Mouse (Mus musculus): ENCODE measurements at regions not wholly inside any gene's neighbourhood (a gene's known extent, or its start where the extent isn't known, plus 50 kb on each side); places are given as distances from the start of the nearest gene placed in this dataset.

DNA sequence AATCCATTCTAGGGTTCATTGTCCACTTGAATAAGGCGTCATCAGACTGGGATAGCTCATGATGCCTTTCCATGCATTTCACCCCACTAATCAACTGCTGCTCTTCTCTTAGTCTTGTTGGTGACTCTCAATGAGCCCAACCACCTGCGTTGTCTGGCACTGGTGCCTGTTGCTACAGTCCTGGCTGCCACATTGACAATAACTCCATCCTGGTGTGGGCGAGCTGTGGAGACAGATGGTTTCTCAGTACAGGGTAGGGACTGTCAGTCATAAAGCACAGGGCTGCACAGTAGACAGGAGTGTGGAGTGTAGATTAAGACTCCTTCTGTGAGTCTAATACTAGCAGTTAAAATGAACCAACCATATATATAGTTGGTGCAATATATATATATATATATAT, 469.4 kb upstream of the Nr3c2 start:
- TF ChIP-seq CTCF (IDR thresholded peaks at IDR 0.05; ENCODE audit: low read depth) = no peak
- no peak for ATAC-seq (replicated peaks; ENCODE audit: low FRiP score, low read depth)
- H3K36me3 ChIP-seq (ENCODE audit: insufficient read depth, low read length) = no peaks in the 10 kb centered on the region
- H3K4me2 ChIP-seq (ENCODE audit: low read length) = no peak overlapping the region
- no peak overlapping the region for H3K4me3 ChIP-seq (replicated peaks; ENCODE audit: low read depth, low read length)
- no peaks in the 10 kb centered on the region for H3K9me3 ChIP-seq (replicated peaks; ENCODE audit: low read length)
- no peak for DNase-seq (ENCODE audit: low spot score)
- no peaks in the 10 kb centered on the region for H3K4me1 ChIP-seq (replicated peaks; ENCODE audit: insufficient read depth, low read length)
- H3K27me3 ChIP-seq (ENCODE audit: insufficient read depth, low read length) = no peaks in the 10 kb centered on the region
- 79% methylated on average over 3 of the region's 3 CpGs for WGBS
- no peak overlapping the region for H3K9ac ChIP-seq (ENCODE audit: low read depth, low read length)
- H3K27ac ChIP-seq = no peak overlapping the region

DNA sequence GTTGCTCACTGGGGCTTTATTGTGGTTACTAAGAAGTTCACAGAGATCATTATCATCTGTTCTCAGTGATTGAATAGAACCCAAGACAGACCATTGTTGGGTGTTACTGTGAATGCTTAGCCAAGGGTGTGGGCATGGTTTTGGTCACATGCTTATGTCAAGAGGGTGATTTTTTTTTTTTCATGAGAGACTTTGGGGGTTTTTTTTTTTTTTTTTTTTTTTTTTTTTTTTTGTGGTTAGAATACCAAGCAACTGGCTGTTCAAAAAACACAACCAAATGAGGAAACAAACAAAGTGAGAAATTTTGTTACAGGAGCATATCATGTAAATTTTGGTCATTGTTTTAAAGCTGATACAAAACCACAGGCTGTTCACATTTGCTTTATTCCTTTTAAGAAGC, 466.4 kb upstream of the Nr3c2 start:
- no peaks in the 10 kb centered on the region for H3K27me3 ChIP-seq (ENCODE audit: insufficient read depth, low read length)
- H3K9me3 ChIP-seq (replicated peaks; ENCODE audit: low read length) = no peaks in the 10 kb centered on the region
- no peaks in the 10 kb centered on the region for H3K4me1 ChIP-seq (replicated peaks; ENCODE audit: insufficient read depth, low read length)
- no peak for DNase-seq (ENCODE audit: low spot score)
- no peak overlapping the region for H3K4me2 ChIP-seq (ENCODE audit: low read length)
- ATAC-seq (replicated peaks; ENCODE audit: low FRiP score, low read depth) = no peak
- no peak overlapping the region for H3K9ac ChIP-seq (ENCODE audit: low read depth, low read length)
- H3K4me3 ChIP-seq (replicated peaks; ENCODE audit: low read depth, low read length) = no peak overlapping the region
- no peaks in the 10 kb centered on the region for H3K36me3 ChIP-seq (ENCODE audit: insufficient read depth, low read length)
- H3K27ac ChIP-seq = no peak overlapping the region
- no peak for TF ChIP-seq CTCF (IDR thresholded peaks at IDR 0.05; ENCODE audit: low read depth)

DNA sequence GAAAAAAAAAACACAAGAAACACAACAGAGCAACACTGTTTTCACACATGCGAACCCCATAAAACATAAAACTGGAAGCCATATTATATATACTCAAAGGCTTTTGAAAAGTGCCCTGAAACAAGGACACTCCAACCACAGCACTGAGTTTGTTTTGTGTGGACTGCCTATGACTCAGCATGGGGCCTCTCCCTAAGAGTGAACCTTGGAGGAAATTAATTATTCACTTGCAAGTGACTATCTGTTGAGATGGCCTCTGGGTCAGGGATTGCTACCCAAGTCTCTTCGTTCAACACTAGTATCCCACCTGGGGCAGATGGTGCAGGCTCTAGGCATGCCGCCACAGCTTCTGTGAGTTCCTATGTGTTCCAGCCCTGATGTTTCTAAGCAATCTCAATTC, 461.3 kb upstream of the Nr3c2 start:
- Histone ChIP-seq H3K9me3 (replicated peaks; ENCODE audit: low read length) (no peaks in the 10 kb centered on the region), H3K9ac (ENCODE audit: low read depth, low read length) (no peak overlapping the region), H3K36me3 (ENCODE audit: insufficient read depth, low read length) (no peaks in the 10 kb centered on the region), H3K4me2 (ENCODE audit: low read length) (no peak overlapping the region), H3K4me1 (replicated peaks; ENCODE audit: insufficient read depth, low read length) (no peaks in the 10 kb centered on the region), H3K4me3 (replicated peaks; ENCODE audit: low read depth, low read length) (no peak overlapping the region), H3K27ac (no peak overlapping the region), H3K27me3 (ENCODE audit: insufficient read depth, low read length) (no peaks in the 10 kb centered on the region)
- DNase-seq (ENCODE audit: low spot score) (no peak), ATAC-seq (replicated peaks; ENCODE audit: low FRiP score, low read depth) (no peak)
- WGBS = 89% methylated on average over 3 of the region's 3 CpGs
- TF ChIP-seq CTCF (IDR thresholded peaks at IDR 0.05; ENCODE audit: low read depth) = no peak

DNA sequence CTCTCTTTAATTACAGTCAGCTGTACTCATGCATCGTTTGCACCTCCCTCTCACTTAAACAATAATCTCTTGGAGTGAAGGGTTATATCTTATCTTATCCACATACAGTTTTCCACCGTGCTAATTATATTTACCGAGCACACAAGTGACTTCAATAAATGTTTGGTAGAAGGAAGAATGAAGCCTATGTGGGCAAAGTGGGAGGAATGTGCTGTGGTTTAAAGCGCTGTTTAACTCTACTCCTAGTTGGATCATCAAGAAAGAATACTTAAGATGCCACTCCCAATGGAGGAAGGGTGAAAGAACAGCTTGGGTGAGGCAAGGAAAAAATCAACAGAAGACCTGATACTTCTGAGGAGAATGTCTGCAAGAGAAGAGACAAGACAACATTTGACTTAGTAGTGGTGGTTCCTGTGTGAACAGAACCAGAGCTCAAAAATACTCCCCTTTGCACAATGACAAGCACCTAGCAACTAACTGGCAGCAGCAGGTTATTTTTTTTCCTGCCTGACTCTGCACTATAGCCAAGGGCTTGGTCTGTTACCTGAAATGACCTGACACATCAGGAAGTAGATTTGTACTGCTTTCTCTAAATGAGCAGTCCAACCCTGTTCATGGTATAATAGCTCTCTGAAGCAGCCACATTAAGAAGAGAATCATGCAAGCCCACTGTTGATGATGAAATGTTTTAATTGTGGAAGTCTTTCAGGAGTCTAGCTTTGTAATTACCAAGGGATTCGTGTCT, 424.6 kb upstream of the Nr3c2 start:
- no peaks in the 10 kb centered on the region for H3K27me3 ChIP-seq (ENCODE audit: insufficient read depth, low read length)
- ATAC-seq (replicated peaks; ENCODE audit: low FRiP score, low read depth) (no peak), DNase-seq (ENCODE audit: low spot score) (no peak)
- no peaks in the 10 kb centered on the region for H3K9me3 ChIP-seq (replicated peaks; ENCODE audit: low read length)
- H3K27ac ChIP-seq = no peak overlapping the region
- no peak overlapping the region for H3K4me3 ChIP-seq (replicated peaks; ENCODE audit: low read depth, low read length)
- H3K4me1 ChIP-seq (replicated peaks; ENCODE audit: insufficient read depth, low read length) = no peaks in the 10 kb centered on the region
- H3K4me2 ChIP-seq (ENCODE audit: low read length) = no peak overlapping the region
- H3K36me3 ChIP-seq (ENCODE audit: insufficient read depth, low read length) = no peaks in the 10 kb centered on the region
- TF ChIP-seq CTCF (IDR thresholded peaks at IDR 0.05; ENCODE audit: low read depth) = no peak
- WGBS = 79% methylated on average over 5 of the region's 5 CpGs
- H3K9ac ChIP-seq (ENCODE audit: low read depth, low read length) = no peak overlapping the region

DNA sequence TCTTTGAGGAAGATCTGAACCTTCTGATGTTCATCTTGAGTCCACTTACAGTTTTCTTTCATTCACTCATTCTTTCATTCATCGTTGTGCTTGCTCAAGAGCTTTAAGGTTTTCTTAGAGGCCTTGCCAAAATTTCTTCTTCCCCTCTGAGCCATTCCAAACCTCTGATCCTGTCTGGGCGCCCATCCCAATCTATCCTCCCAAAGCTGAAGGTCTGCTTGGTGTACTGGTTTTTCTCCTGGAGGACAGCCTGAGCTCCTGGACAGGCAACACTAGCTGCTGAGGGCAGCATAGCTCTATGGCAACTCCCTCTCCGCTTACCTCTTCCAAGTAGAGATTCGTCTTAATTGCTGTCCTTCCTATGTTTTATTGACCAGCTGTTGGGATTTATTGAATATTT, 420.3 kb upstream of the Nr3c2 start:
- no peak for DNase-seq (ENCODE audit: low spot score)
- H3K9me3 ChIP-seq (replicated peaks; ENCODE audit: low read length) = no peaks in the 10 kb centered on the region
- ATAC-seq (replicated peaks; ENCODE audit: low FRiP score, low read depth) = no peak
- TF ChIP-seq CTCF (IDR thresholded peaks at IDR 0.05; ENCODE audit: low read depth) = no peak
- no peaks in the 10 kb centered on the region for H3K36me3 ChIP-seq (ENCODE audit: insufficient read depth, low read length)
- no peaks in the 10 kb centered on the region for H3K27me3 ChIP-seq (ENCODE audit: insufficient read depth, low read length)
- H3K9ac ChIP-seq (ENCODE audit: low read depth, low read length) = no peak overlapping the region
- H3K4me3 ChIP-seq (replicated peaks; ENCODE audit: low read depth, low read length) = no peak overlapping the region
- H3K4me1 ChIP-seq (replicated peaks; ENCODE audit: insufficient read depth, low read length) = no peaks in the 10 kb centered on the region
- no peak overlapping the region for H3K27ac ChIP-seq
- 84% methylated on average over 4 of the region's 4 CpGs for WGBS
- no peak overlapping the region for H3K4me2 ChIP-seq (ENCODE audit: low read length)

DNA sequence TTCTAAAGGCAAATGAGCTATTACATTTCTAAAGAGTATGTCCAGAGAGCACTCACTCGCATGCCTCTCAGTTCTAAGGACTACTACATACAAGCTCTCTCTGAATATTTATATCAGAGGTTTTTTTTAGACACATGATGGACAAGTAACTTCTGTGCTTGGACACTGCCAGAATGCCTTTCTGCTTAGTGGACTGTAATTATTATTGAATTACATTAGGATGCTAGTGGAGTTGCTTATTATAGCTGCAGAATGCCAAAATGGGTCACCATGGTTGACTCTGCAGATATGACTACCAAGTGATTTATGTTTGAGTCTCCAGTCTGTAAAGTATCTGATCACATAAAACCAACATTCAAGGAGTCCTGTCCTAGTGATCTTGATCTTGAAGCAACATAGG, 395.6 kb upstream of the Nr3c2 start:
- Histone ChIP-seq H3K27me3 (ENCODE audit: insufficient read depth, low read length) (no peaks in the 10 kb centered on the region), H3K9ac (ENCODE audit: low read depth, low read length) (no peak overlapping the region), H3K27ac (no peak overlapping the region), H3K36me3 (ENCODE audit: insufficient read depth, low read length) (no peaks in the 10 kb centered on the region), H3K4me3 (replicated peaks; ENCODE audit: low read depth, low read length) (no peak overlapping the region), H3K4me1 (replicated peaks; ENCODE audit: insufficient read depth, low read length) (no peaks in the 10 kb centered on the region), H3K9me3 (replicated peaks; ENCODE audit: low read length) (no peaks in the 10 kb centered on the region), H3K4me2 (ENCODE audit: low read length) (no peak overlapping the region)
- 93% methylated on average over 1 of the region's 1 CpGs for WGBS
- no peak for ATAC-seq (replicated peaks; ENCODE audit: low FRiP score, low read depth)
- no peak for DNase-seq (ENCODE audit: low spot score)
- no peak for TF ChIP-seq CTCF (IDR thresholded peaks at IDR 0.05; ENCODE audit: low read depth)

DNA sequence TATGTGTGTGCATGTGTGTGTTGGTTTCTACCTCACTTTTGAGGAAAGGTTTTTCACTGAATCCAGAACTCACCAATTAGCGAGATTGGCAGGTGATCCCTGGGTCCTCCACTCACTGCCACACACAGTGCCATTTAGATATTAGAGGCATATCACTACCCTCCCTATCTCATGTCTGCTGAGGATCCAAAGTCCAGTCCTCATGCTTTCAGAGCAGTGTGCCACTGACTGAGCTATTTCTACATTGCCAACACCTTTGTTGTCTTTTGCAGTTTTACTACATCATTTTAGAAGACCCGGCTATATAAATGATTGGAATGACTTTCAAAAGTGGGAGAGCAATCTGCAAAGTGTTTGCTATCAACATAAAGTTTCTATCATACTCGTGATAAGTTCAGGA, 392.0 kb upstream of the Nr3c2 start:
- H3K9me3 ChIP-seq (replicated peaks; ENCODE audit: low read length) = no peaks in the 10 kb centered on the region
- H3K4me1 ChIP-seq (replicated peaks; ENCODE audit: insufficient read depth, low read length) = no peaks in the 10 kb centered on the region
- no peak for TF ChIP-seq CTCF (IDR thresholded peaks at IDR 0.05; ENCODE audit: low read depth)
- H3K4me3 ChIP-seq (replicated peaks; ENCODE audit: low read depth, low read length) = no peak overlapping the region
- no peaks in the 10 kb centered on the region for H3K27me3 ChIP-seq (ENCODE audit: insufficient read depth, low read length)
- H3K4me2 ChIP-seq (ENCODE audit: low read length) = no peak overlapping the region
- no peak overlapping the region for H3K9ac ChIP-seq (ENCODE audit: low read depth, low read length)
- H3K36me3 ChIP-seq (ENCODE audit: insufficient read depth, low read length) = no peaks in the 10 kb centered on the region
- DNase-seq (ENCODE audit: low spot score) (no peak), ATAC-seq (replicated peaks; ENCODE audit: low FRiP score, low read depth) (no peak)
- no peak overlapping the region for H3K27ac ChIP-seq
- WGBS = 73% methylated on average over 3 of the region's 3 CpGs

Data from kidney, postnatal 0 days (tissue).